Mouse (Mus musculus): Measurements from ENCODE around the gene Arhgap22. TPM values are rescaled to one million over a fixed set of nuclear protein-coding genes. Genes with fewer than 3 reads are reported as not detected.

Gene Arhgap22
- total and polyA plus RNA-seq, 3 experiments, result 0.11 TPM; not detected in 2

GRCm38 (mm10) chr14:33244519-33244918 is 30.7 kb downstream of the Arhgap22 start:
- DNase-seq (ENCODE audit: low read depth, low spot score), result no peak
- H3K79me2 ChIP-seq (ENCODE audit: control insufficient read depth, insufficient read depth, low read length, poor library complexity), result no peaks in the 10 kb centered on the region
- TF ChIP-seq SIN3A (IDR thresholded peaks at IDR 0.05; ENCODE audit: low read length), result no peak
- TF ChIP-seq E2F4 (IDR thresholded peaks at IDR 0.05; ENCODE audit: borderline replicate concordance, low read depth, low read length), result no peak
- no peak for TF ChIP-seq NRF1 (IDR thresholded peaks at IDR 0.05; ENCODE audit: insufficient read depth, low read depth, low read length, poor library complexity, severe bottlenecking)
- TF ChIP-seq CTCF (IDR thresholded peaks at IDR 0.05 in 2 of 3, conservative IDR thresholded peaks at IDR 0.05 in 1 of 3; ENCODE audit: control insufficient read depth in 1 of 3, insufficient read depth in 1 of 3, low read depth in 2 of 3, low read length in 3 of 3, poor library complexity in 1 of 3, severe bottlenecking in 1 of 3), result no peak
- TF ChIP-seq POLR2AphosphoS2 (IDR thresholded peaks at IDR 0.05; ENCODE audit: low read length), result no peak
- TF ChIP-seq HCFC1 (IDR thresholded peaks at IDR 0.05; ENCODE audit: low read depth, low read length), result no peak
- no peak for TF ChIP-seq RCOR1 (IDR thresholded peaks at IDR 0.05; ENCODE audit: low read depth, low read length)
- no peak for TF ChIP-seq EP300 (IDR thresholded peaks at IDR 0.05; ENCODE audit: low read depth in 1 of 2, low read length in 2 of 2)
- no peak for TF ChIP-seq MAX (IDR thresholded peaks at IDR 0.05; ENCODE audit: low read length)
- TF ChIP-seq MXI1 (IDR thresholded peaks at IDR 0.05; ENCODE audit: low read depth, low read length), result no peak
- no peak for TF ChIP-seq ELF1 (IDR thresholded peaks at IDR 0.05; ENCODE audit: low read depth, low read length)
- TF ChIP-seq NELFE (IDR thresholded peaks at IDR 0.05; ENCODE audit: low read depth, low read length), result no peak
- TF ChIP-seq CHD1 (IDR thresholded peaks at IDR 0.05; ENCODE audit: low read depth, low read length), result no peak
- no peak for TF ChIP-seq USF2 (IDR thresholded peaks at IDR 0.05; ENCODE audit: borderline replicate concordance in 1 of 2, insufficient read depth in 1 of 2, low read depth in 1 of 2, low read length in 2 of 2)
- no peak for TF ChIP-seq UBTF (IDR thresholded peaks at IDR 0.05; ENCODE audit: borderline replicate concordance, insufficient read depth, low read depth, low read length)
- no peak overlapping the region for H3K27ac ChIP-seq (ENCODE audit: control insufficient read depth, low read depth, low read length)
- no peak overlapping the region for H3K9ac ChIP-seq (ENCODE audit: control insufficient read depth, low read depth, low read length, poor library complexity, severe bottlenecking)
- no peaks in the 10 kb centered on the region for H3K9me3 ChIP-seq (replicated peaks; ENCODE audit: insufficient read depth, low read length)
- H3K4me3 ChIP-seq (ENCODE audit: control insufficient read depth in 1 of 2, insufficient read depth in 1 of 2, low read depth in 2 of 2, low read length in 2 of 2), result no peak overlapping the region
- no peaks in the 10 kb centered on the region for H3K4me1 ChIP-seq (ENCODE audit: control insufficient read depth in 1 of 2, insufficient read depth in 2 of 2, low read length in 2 of 2)
- no peaks in the 10 kb centered on the region for H3K27me3 ChIP-seq (ENCODE audit: control insufficient read depth in 1 of 2, insufficient read depth in 2 of 2, low read length in 2 of 2)
- no peaks in the 10 kb centered on the region for H3K36me3 ChIP-seq (ENCODE audit: control insufficient read depth in 1 of 2, insufficient read depth in 2 of 2, low read length in 2 of 2)

- Histone ChIP-seq H3K79me2 (ENCODE audit: control insufficient read depth, insufficient read depth, low read length, poor library complexity) (no peaks in the 10 kb centered on the region), H3K4me3 (ENCODE audit: control insufficient read depth in 1 of 2, insufficient read depth in 1 of 2, low read depth in 2 of 2, low read length in 2 of 2) (no peak overlapping the region), H3K9me3 (replicated peaks; ENCODE audit: insufficient read depth, low read length) (no peaks in the 10 kb centered on the region), H3K36me3 (ENCODE audit: control insufficient read depth in 1 of 2, insufficient read depth in 2 of 2, low read length in 2 of 2) (no peaks in the 10 kb centered on the region), H3K4me1 (ENCODE audit: control insufficient read depth in 1 of 2, insufficient read depth in 2 of 2, low read length in 2 of 2) (no peaks in the 10 kb centered on the region), H3K27me3 (ENCODE audit: control insufficient read depth in 1 of 2, insufficient read depth in 2 of 2, low read length in 2 of 2) (no peaks in the 10 kb centered on the region), H3K9ac (ENCODE audit: control insufficient read depth, low read depth, low read length, poor library complexity, severe bottlenecking) (no peak overlapping the region), H3K27ac (ENCODE audit: control insufficient read depth, low read depth, low read length) (no peak overlapping the region)
- DNase-seq (ENCODE audit: low read depth, low spot score), result no peak
- TF ChIP-seq POLR2AphosphoS2 (IDR thresholded peaks at IDR 0.05; ENCODE audit: low read length) (no peak), NELFE (IDR thresholded peaks at IDR 0.05; ENCODE audit: low read depth, low read length) (no peak), GABPA (IDR thresholded peaks at IDR 0.05; ENCODE audit: low read depth, low read length) (no peak), E2F4 (IDR thresholded peaks at IDR 0.05; ENCODE audit: borderline replicate concordance, low read depth, low read length) (no peak), KAT2A (conservative IDR thresholded peaks at IDR 0.05; ENCODE audit: low read depth, low read length) (no peak), MXI1 (IDR thresholded peaks at IDR 0.05; ENCODE audit: low read depth, low read length) (no peak), ZKSCAN1 (IDR thresholded peaks at IDR 0.05; ENCODE audit: low read depth, low read length) (no peak), MYB (IDR thresholded peaks at IDR 0.05; ENCODE audit: low read depth, low read length) (no peak), USF2 (IDR thresholded peaks at IDR 0.05; ENCODE audit: borderline replicate concordance in 1 of 2, insufficient read depth in 1 of 2, low read depth in 1 of 2, low read length in 2 of 2) (no peak), EP300 (IDR thresholded peaks at IDR 0.05; ENCODE audit: low read depth in 1 of 2, low read length in 2 of 2) (no peak), HCFC1 (IDR thresholded peaks at IDR 0.05; ENCODE audit: low read depth, low read length) (no peak), TBP (IDR thresholded peaks at IDR 0.05; ENCODE audit: low read depth, low read length) (no peak), ZMIZ1 (IDR thresholded peaks at IDR 0.05; ENCODE audit: low read depth, low read length) (no peak), USF1 (IDR thresholded peaks at IDR 0.05; ENCODE audit: low read depth, low read length) (no peak), TCF12 (IDR thresholded peaks at IDR 0.05; ENCODE audit: low read depth, low read length) (no peak)
Measured at GRCm38 (mm10) chr14:33244946-33245345, 31.1 kb downstream of the Arhgap22 start.

Measured in MEL (cell line).